Mouse (Mus musculus): ENCODE results near the gene Scrn1.

DNA sequence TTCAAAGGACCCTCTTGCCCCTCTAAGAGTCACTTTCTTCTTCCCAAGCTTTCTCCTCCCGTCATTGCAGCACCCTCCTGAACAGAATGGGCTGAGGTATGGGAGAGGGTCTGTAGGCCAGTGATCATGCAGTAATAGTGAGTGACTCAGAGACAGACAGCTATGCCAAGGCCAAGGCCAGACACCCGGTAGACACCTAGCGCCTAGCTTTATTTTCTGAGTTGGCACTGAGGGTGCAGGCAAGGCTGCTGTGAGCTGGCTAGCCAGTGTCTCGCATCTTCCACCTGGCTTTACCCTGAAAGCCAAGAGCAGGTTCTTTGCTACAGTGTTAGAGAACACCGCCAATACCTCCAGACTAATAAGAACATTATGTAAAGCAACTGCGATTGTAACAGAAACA, 103.5 kb downstream of the Scrn1 start:
- TF ChIP-seq CTCF (IDR thresholded peaks at IDR 0.05; ENCODE audit: control insufficient read depth, insufficient read depth, insufficient read length) (no peak), MAX (IDR thresholded peaks at IDR 0.05) (no peak), CEBPB (IDR thresholded peaks at IDR 0.05; ENCODE audit: low read depth) (no peak), USF1 (IDR thresholded peaks at IDR 0.05; ENCODE audit: low read depth) (no peak), MYOG (IDR thresholded peaks at IDR 0.05; ENCODE audit: control insufficient read depth, extremely low read depth, insufficient read length) (no peak), MYOD1 (IDR thresholded peaks at IDR 0.05; ENCODE audit: control insufficient read depth, insufficient read length, low read depth) (no peak), FOSL1 (IDR thresholded peaks at IDR 0.05; ENCODE audit: insufficient read depth, low read length, poor library complexity, severe bottlenecking) (no peak)
